Mouse (Mus musculus) thymus, postnatal 36 days (tissue): ENCODE results near the gene Lims1.

Source experiments
- DNase-seq, 2 experiments: peaks; one replicate each; pipeline ENCODE4 v3.0.0; 2022; ENCODE audit warnings: mixed read lengths in 2 of 2

The Lims1 gene

GRCm38 (mm10) chr10:58386997-58387396 lies 63.7 kb downstream of the Lims1 start:
- DNase-seq: no peak

- no peak for DNase-seq
Observed at GRCm38 (mm10) chr10:58388648-58389047, 65.4 kb downstream of the Lims1 start.

GRCm38 (mm10) chr10:58389151-58389550 lies 65.9 kb downstream of the Lims1 start:
- DNase-seq: no peak

DNA sequence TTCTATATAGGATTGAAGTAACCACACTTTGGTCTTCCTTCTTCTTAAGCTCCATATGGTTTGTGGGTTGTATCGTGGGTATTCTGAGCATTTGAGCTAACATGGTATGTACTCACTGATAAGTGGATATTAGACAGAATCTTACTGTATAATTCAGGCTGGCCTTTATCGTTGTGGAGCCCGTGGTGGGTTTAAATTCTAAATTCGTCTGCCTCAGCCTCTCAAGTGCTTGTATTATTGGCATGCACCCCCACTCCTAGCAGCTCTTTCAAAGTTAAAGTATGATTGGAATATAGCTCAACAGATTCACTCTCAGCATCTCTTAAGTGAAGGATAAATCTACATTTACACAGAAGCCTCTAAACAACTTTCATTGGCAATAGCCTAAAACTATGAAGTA lies 69.2 kb downstream of the Lims1 start:
- DNase-seq: no peak

DNA sequence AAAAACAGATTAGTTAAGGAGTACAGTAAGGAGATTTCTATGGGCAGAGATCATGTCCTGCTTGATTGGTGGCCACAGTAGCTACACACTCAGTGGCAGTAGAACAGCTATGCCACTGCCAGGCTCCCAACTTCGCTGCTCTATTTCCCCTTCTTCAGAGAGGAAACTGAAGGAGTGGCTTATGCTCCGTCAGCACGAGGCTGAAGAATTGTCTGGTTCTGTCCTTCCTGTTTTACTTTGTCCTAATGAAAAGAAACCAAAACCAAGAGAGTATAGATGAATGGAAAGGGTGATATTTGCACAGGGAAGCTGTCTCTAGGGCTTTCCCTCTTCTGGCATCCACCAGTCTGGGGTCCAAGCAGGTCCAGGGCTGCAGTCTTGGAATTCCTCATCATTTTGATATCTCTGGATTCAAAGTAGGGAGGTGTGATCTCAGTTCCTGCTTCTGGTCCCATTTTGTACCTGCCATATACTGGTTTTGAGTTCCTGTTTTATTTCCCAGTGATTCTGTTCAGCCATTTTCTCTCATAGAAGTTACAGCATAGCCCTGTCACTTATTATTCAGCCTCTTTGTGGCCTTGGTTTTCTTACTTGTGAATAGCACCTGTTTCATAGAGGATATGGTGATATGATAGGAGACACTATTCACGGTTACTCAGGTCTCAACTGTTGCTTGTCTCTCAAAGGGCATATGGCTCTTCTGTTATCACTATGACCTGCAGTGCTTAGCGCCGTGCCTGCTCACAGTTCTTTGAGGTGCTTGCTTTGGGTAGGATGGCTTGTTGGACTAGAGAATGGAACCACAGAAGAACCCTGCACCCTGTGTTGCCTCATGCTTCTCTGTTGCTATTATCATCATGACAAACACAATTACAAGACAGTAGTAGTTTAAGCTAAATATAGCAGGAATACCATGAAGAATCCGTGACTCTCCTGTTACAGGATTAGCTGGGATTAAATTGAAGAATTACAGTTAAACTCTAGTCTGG lies 70.1 kb downstream of the Lims1 start:
- DNase-seq: no peak

- DNase-seq: no peak
Observed at GRCm38 (mm10) chr10:58394170-58394569, 70.9 kb downstream of the Lims1 start.

GRCm38 (mm10) chr10:58395315-58395714 lies 72.0 kb downstream of the Lims1 start:
- no peak for DNase-seq

DNA sequence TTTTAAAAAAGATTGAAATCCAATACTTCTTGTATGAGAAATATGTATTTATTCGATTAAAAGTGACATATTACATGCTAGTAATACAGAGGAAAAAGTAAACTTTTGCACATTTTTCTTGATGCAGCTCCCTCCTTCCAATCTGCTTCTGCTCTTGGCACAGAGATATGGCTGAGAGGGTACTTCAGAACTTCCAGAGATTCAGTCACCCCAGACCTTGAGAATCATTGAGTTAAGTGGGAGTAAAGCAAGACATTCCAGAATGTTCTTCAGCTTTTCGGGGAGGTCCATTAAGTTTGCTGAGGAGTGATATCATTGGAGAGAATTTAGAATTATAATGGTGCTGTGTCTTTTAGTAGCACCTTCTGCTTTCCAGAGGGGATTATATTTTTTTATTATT lies 72.5 kb downstream of the Lims1 start:
- no peak for DNase-seq

DNA sequence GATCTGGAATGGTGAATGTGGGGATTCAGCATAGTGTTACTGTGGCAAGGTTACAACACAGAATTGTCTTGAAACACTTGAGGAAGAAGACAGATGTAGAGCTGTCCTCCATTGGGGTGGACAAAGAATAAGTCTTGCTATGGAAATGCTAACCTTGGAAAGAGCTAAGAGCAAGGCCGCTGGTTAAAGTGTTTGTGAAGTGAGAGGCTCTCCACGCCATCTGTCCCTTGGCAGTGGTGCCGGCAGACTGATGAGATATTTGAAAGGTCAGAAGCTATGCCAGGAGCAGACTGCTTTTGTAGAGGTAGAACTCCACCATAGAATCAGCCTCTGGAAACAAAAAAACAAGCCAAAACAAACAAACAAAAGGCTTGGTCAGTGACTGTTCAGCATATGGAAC lies 73.3 kb downstream of the Lims1 start:
- DNase-seq: no peak

DNA sequence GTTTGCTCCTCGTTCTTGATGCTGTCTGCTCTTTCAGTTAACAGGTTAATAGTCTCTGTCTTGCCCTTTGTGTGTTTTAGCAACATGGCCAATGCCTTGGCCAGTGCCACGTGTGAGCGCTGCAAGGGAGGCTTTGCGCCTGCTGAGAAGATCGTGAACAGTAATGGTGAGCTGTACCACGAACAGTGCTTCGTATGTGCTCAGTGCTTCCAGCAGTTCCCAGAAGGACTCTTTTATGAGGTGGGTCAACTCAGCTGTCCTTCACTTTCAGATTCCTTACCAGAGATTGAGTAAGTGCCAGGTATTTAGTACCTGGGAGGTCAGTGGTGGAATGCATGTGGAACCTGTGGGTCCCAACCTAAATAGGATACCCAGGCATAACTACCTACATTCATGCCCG lies 75.7 kb downstream of the Lims1 start:
- DNase-seq: no peak

- DNase-seq: no peak
Observed at GRCm38 (mm10) chr10:58401838-58402237, 78.6 kb downstream of the Lims1 start.

DNA sequence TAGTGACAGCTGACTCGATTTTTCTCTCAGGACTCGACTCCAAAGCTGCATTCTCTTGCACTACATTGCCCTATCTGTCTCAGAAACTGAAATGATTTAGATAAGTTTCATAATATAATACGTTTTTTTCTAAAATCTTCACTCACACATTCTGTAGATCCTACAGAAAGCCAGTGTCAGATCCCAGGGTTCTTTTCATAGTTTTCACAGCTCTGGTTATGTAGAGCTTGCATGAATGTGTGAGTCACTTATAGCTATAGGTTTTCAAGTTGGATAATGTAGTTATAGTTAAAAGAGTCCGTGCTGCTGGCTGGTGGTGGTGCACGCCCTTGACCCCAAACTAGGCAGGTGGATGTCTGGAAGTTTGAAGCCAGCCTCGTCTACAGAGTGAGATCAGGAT lies 81.4 kb downstream of the Lims1 start:
- DNase-seq: no peak

GRCm38 (mm10) chr10:58405285-58405948 lies 82.2 kb downstream of the Lims1 start:
- no peak for DNase-seq

DNA sequence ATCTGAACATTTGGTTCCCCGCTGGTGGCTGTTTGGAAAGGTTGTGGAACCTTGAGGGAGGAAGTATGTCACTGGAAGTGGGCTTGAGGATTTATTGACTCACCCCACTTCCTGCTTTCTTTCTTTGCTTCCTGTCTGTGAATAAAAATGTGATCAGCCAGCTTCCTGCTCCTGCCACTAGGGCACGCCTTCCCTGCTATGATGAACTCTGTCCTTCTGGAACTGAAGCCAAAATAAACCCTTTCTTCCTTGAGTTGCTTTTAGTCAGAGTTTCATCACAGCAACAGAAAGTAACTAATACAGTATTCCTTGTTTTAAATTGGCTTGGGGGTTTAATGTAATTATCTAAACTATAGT lies 82.7 kb downstream of the Lims1 start:
- DNase-seq: no peak

GRCm38 (mm10) chr10:58412331-58412730 lies 89.1 kb downstream of the Lims1 start:
- DNase-seq: no peak

DNA sequence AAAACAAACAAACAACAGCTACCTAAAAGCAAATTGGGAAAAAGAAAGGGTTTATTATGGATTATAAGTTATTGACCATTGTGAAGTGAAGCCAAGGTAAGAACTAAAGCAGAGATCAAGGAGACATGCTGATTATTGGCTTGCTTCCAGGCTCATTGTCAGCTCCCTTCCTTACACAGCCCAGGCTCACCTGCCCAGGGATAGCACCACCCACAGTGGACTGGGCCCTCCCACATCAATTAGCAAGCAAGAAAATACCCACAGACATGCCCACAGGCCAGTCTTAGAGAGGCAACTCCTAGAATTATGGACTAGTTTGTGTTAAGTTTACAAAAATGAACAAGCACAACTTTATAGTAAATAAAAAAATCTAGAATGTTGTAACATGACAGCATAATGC lies 89.6 kb downstream of the Lims1 start:
- DNase-seq: no peak

GRCm38 (mm10) chr10:58416702-58417101 lies 93.4 kb downstream of the Lims1 start:
- DNase-seq: no peak

- no peak for DNase-seq
Observed at GRCm38 (mm10) chr10:58418290-58418971, 95.2 kb downstream of the Lims1 start.

DNA sequence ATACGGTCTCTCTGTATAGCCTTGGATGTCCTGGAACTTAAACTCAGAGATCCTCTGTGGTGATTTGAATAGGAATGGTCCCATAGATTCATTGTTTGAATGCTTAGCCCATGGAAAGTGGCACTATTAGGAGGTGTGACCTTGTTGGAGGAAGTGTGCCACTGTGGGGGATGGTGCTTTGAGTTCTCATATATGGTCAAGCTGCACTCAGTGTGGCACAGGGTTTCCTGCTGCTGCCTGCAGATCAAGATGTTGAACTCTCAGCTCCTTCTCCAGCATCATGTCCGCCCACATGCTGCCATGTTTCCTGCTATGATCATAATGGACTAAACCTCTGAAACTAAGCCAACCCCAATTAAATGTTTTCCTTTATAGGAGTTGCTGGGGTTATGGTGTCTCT lies 104.7 kb downstream of the Lims1 start:
- no peak for DNase-seq

- DNase-seq: peak in 1 of 2 experiments; percentile 2
Observed at GRCm38 (mm10) chr10:58445850-58446249, 122.6 kb downstream of the Lims1 start.

DNA sequence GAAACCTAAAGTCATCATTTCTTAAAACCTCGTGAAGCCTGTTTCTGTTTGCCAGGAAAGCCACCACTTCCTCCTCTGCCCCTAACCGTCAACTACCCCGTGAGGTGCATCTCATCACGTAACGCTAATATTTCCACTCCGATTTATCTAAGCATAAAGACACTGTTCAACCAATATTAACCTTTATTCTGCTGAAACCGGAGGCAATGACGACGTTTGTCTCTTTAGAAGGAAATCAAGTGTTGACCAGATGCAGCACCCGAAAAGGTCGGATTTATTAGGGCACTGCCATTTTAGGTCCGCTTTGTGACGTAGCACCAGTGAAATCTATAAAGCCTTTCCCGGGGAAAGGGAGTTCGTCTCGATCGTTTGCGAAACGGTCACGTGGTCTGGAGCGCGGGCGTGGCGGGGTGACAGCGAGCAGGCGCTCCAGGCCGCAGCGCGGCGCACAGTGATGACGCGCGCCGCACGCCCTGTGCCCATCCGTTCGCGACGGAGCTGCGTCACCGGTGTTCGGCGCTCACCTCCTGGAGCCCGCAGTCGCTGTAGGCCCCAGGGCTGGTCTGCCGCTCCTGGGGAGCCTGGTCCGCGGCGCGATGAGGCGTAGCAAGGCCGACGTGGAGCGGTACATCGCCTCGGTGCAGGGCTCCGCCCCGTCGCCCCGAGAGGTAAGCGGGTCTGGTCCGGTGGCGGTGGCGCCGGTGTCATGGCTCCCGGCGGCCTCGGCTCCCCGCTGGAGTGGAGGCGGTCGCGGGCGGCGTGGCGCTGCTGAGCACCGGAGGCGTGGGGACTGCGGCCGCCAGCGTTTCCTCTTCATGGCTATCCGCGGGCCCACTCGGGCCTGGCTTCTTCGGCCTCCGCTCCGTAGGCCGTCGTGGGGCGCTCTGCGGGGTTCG lies 123.4 kb downstream of the Lims1 start, which contains the start of gene Ranbp2:
Gene Ranbp2 (plus strand): TSS at position 537 of the 896 bp plus-strand sequence.
- DNase-seq: peak; percentile 95 to 98

- DNase-seq: no peak
Observed at GRCm38 (mm10) chr10:58447280-58447781, 124.1 kb downstream of the Lims1 start.
